ENCODE assay signal across 11 mouse cellular contexts in genomic region chr17:29455411-29456120, GRCm38 (mm10). TPM values are rescaled to one million over a fixed set of nuclear protein-coding genes. Genes with fewer than 3 reads are reported as not detected.
DNase-seq lines count a peak whose midpoint lies in the region; ATAC-seq and TF ChIP-seq lines count a peak whose summit lies in the region.
"Had no signal": no experiment of that assay in that cellular context is flagged by ENCODE, and none has a peak within 500 bp of the region (broad histone marks: within the 10 kb centered on the region; RNA-seq: fewer than 3 reads in every experiment).

No protein-coding gene starts in this region.

- no peak overlapping the region for H3K27ac ChIP-seq in cerebellum, adult 2 months (ENCODE audit: insufficient read depth, low read length)
- H3K27ac ChIP-seq in kidney, embryonic 15.5 days, result no peak overlapping the region
- H3K27ac ChIP-seq in heart, embryonic 16.5 days (ENCODE audit: low read length), result peak overlapping the region; percentile 98
- H3K27ac ChIP-seq: embryonic facial prominence, embryonic 15.5 days; liver, embryonic 15.5 days had no signal

- WGBS in cerebellum, adult 2 months, result 22% methylated on average over 9 of the region's 9 CpGs
- 88% methylated on average over 9 of the region's 9 CpGs for WGBS in kidney, embryonic 15.5 days
- 40% methylated on average over 9 of the region's 9 CpGs for WGBS in heart, embryonic 16.5 days

- no peaks in the 10 kb centered on the region for H3K9me3 ChIP-seq in kidney, embryonic 15.5 days (replicated peaks)
- H3K9me3 ChIP-seq in heart, embryonic 16.5 days (replicated peaks; ENCODE audit: control insufficient read depth, low read length), result peaks cover 5% of the 10 kb centered on the region; the same call in 1 of the 2 replicates
- H3K9me3 ChIP-seq: embryonic facial prominence, embryonic 15.5 days had no signal

- H3K4me3 ChIP-seq in cerebellum, adult 2 months (replicated peaks; ENCODE audit: insufficient read depth, low read depth, low read length), result no peak overlapping the region
- no peak overlapping the region for H3K4me3 ChIP-seq in kidney, embryonic 15.5 days (replicated peaks)
- no peak overlapping the region for H3K4me3 ChIP-seq in heart, embryonic 16.5 days (ENCODE audit: low read length)
- H3K4me3 ChIP-seq: embryonic facial prominence, embryonic 15.5 days; liver, embryonic 15.5 days had no signal

- no peak overlapping the region for H3K9ac ChIP-seq in kidney, embryonic 15.5 days
- peak overlapping the region; percentile 44; the same call in 1 of the 2 replicates for H3K9ac ChIP-seq in heart, embryonic 16.5 days (ENCODE audit: low read length)
- H3K9ac ChIP-seq: embryonic facial prominence, embryonic 15.5 days; liver, embryonic 15.5 days had no signal

- TF ChIP-seq POLR2A in cerebellum, adult 2 months (IDR thresholded peaks at IDR 0.05; ENCODE audit: borderline replicate concordance, insufficient read depth, low read length), result no peak

- no peak for TF ChIP-seq CTCF in cerebellum, adult 2 months (IDR thresholded peaks at IDR 0.05; ENCODE audit: borderline replicate concordance, insufficient read depth, low read depth, low read length)

- H3K27me3 ChIP-seq in cerebellum, adult 2 months (ENCODE audit: control insufficient read depth, insufficient read depth, low read length), result no peaks in the 10 kb centered on the region
- no peaks in the 10 kb centered on the region for H3K27me3 ChIP-seq in kidney, embryonic 15.5 days
- no peaks in the 10 kb centered on the region for H3K27me3 ChIP-seq in heart, embryonic 16.5 days (ENCODE audit: control insufficient read depth, insufficient read depth, low read length)
- H3K27me3 ChIP-seq: embryonic facial prominence, embryonic 15.5 days had no signal

- ATAC-seq in kidney, embryonic 15.5 days (replicated peaks; ENCODE audit: low FRiP score), result no peak
- ATAC-seq in heart, embryonic 16.5 days (replicated peaks; ENCODE audit: extremely low read depth, insufficient read depth, low FRiP score), result no peak
- no peak for ATAC-seq in granulocyte monocyte progenitor cell, adult 5-6 weeks (replicated peaks; ENCODE audit: poor library complexity, severe bottlenecking)

- no peaks in the 10 kb centered on the region for H3K36me3 ChIP-seq in kidney, embryonic 15.5 days
- H3K36me3 ChIP-seq in heart, embryonic 16.5 days (ENCODE audit: control insufficient read depth, insufficient read depth), result no peaks in the 10 kb centered on the region
- H3K36me3 ChIP-seq: embryonic facial prominence, embryonic 15.5 days; liver, embryonic 15.5 days had no signal

- DNase-seq in cerebellum, adult 2 months, result peak; percentile 40 to 53
- DNase-seq in cerebellum, adult 11 months, result no peak
- DNase-seq in kidney, postnatal 36 days, result peak; percentile 11 to 58
- DNase-seq in cerebellum, adult 9-11 months, result peak; percentile 40
- no peak for DNase-seq in right cerebral cortex, postnatal 4 days
- DNase-seq: midbrain, embryonic 14.5 days had no signal

- no peak overlapping the region for H3K4me2 ChIP-seq in kidney, embryonic 15.5 days
- no peak overlapping the region for H3K4me2 ChIP-seq in heart, embryonic 16.5 days (ENCODE audit: low read depth, low read length)
- H3K4me2 ChIP-seq: embryonic facial prominence, embryonic 15.5 days; liver, embryonic 15.5 days had no signal

- H3K4me1 ChIP-seq in cerebellum, adult 2 months (ENCODE audit: control insufficient read depth, insufficient read depth, low read length), result peaks cover 17% of the 10 kb centered on the region
- peaks cover 43% of the 10 kb centered on the region for H3K4me1 ChIP-seq in kidney, embryonic 15.5 days
- H3K4me1 ChIP-seq in heart, embryonic 16.5 days (ENCODE audit: control insufficient read depth, insufficient read depth, low read length), result peaks cover 63% of the 10 kb centered on the region

RNA-seq across cellular contexts. Expression of gene Pim1, which starts 35.0 kb away (rescaled TPM):
- 10.5 and 10.9 TPM in 2 replicates for polyA plus RNA-seq in cerebellum, adult 2 months (2012; rRNA removed)
- polyA plus RNA-seq in kidney, embryonic 15.5 days (2015; fragmentation: Nextera tagmentation; extraction: Ambion mirVana), result 17.8 and 17.9 TPM in 2 replicates
- polyA plus RNA-seq in heart, embryonic 16.5 days (2015; fragmentation: Nextera tagmentation; extraction: Ambion mirVana), result 14.4 and 15.7 TPM in 2 replicates
- 33.0 and 59.6 TPM in 2 replicates for total RNA-seq in granulocyte monocyte progenitor cell, adult 5-6 weeks (2014; fragmentation: Nextera tagmentation)
- 89.9 and 94.0 TPM in 2 replicates for total RNA-seq in granulocyte monocyte progenitor cell, adult 5-6 weeks (2017)

Comparison
In these comparisons a context has a peak if more than half of its experiments do, and no peak if none do; other contexts are left out.
1. DNase-seq: peak in cerebellum, adult 2 months (2 of 2), kidney, postnatal 36 days (2 of 2) and cerebellum, adult 9-11 months (single experiment); none in cerebellum, adult 11 months (single experiment) and right cerebral cortex, postnatal 4 days (single experiment).